Mouse (Mus musculus): Measurements from ENCODE around the gene Afmid.

GRCm38 (mm10) chr11:117783089-117783488 lies 42.6 kb upstream of the Afmid start:
- TF ChIP-seq CTCF (IDR thresholded peaks at IDR 0.05; ENCODE audit: low read depth) (peak; percentile 46), EP300 (IDR thresholded peaks at IDR 0.05; ENCODE audit: low read depth) (no peak)
